Mouse (Mus musculus) neural tube, embryonic 15.5 days (tissue): Measurements from ENCODE around the gene Tyms. TPM values are rescaled to one million over a fixed set of nuclear protein-coding genes. Genes with fewer than 3 reads are reported as not detected.
"Not testable (repeated sequence)": the region's sequence is repeated elsewhere in the genome, so short reads cannot be mapped to it uniquely, and the experiment has no call there.

Experiments used
- ATAC-seq: fragments of 200-750 bp; cut with Nextera tagmentation; 2 replicates; pipeline ENCODE4 v1.8.0; 2017; ENCODE audit warnings: mild to moderate bottlenecking, moderate TSS enrichment, moderate library complexity; ENCODE audit not compliant: low FRiP score
- H3K27ac ChIP-seq: fragments of 300-500 bp; sonication (generic); replicated peaks from 2 replicates; pipeline ENCODE4 v1.5.1; 2015; ENCODE audit warnings: mild to moderate bottlenecking, inconsistent platforms
- H3K27me3 ChIP-seq: fragments of 300-500 bp; sonication (generic); replicated peaks from 2 replicates; pipeline ENCODE4 v1.6.1; 2015; ENCODE audit warnings: inconsistent platforms
- H3K36me3 ChIP-seq: fragments of 300-500 bp; sonication (generic); 2 replicates; pipeline ENCODE4 v1.6.1; 2015; ENCODE audit warnings: inconsistent platforms
- H3K4me1 ChIP-seq: fragments of 300-500 bp; sonication (generic); 2 replicates; pipeline ENCODE4 v1.6.1; 2015; ENCODE audit warnings: inconsistent platforms
- H3K4me2 ChIP-seq: fragments of 300-500 bp; sonication (generic); 2 replicates; pipeline ENCODE4 v1.6.1; 2015; ENCODE audit warnings: inconsistent platforms, mild to moderate bottlenecking, moderate library complexity
- H3K4me3 ChIP-seq: fragments of 300-500 bp; sonication (generic); replicated peaks from 2 replicates; pipeline ENCODE4 v1.5.1; 2015; ENCODE audit warnings: mild to moderate bottlenecking, inconsistent platforms
- H3K9ac ChIP-seq: fragments of 300-500 bp; sonication (generic); replicated peaks from 2 replicates; pipeline ENCODE4 v1.6.1; 2015; ENCODE audit warnings: mild to moderate bottlenecking, inconsistent platforms
- H3K9me3 ChIP-seq: fragments of 300-500 bp; sonication (generic); replicated peaks from 2 replicates; pipeline ENCODE4 v1.6.1; 2016; ENCODE audit warnings: inconsistent platforms
- WGBS: fragments of 180-500 bp; shearing (Covaris S2); methylation state at CpG from one replicate; pipeline ENCODE4 v1.1.7; 2015; ENCODE audit warnings: mixed read lengths; 5-methylcytosine and 5-hydroxymethylcytosine counted together
- polyA plus RNA-seq: library from polyadenylated mRNA; unstranded; fragments of >200 nt; fragmentation: Nextera tagmentation; extraction: Ambion mirVana; gene quantifications from 2 replicates; pipeline ENCODE4 v1.2.1, GENCODE M21; 2015

Tyms gene
- polyA plus RNA-seq, 1 experiment from 2014 or later, result 40.9 TPM

GRCm38 (mm10) chr5:30095731-30096130 lies 22.3 kb upstream of the Tyms start:
- Histone ChIP-seq H3K36me3 (no peaks in the 10 kb centered on the region), H3K4me2 (no peak overlapping the region), H3K9ac (no peak overlapping the region), H3K4me1 (no peaks in the 10 kb centered on the region), H3K27ac (no peak overlapping the region), H3K4me3 (no peak overlapping the region), H3K27me3 (no peaks in the 10 kb centered on the region), H3K9me3 (no peaks in the 10 kb centered on the region)
- ATAC-seq, result no peak
- WGBS, result 76% methylated on average over 6 of the region's 6 CpGs

DNA sequence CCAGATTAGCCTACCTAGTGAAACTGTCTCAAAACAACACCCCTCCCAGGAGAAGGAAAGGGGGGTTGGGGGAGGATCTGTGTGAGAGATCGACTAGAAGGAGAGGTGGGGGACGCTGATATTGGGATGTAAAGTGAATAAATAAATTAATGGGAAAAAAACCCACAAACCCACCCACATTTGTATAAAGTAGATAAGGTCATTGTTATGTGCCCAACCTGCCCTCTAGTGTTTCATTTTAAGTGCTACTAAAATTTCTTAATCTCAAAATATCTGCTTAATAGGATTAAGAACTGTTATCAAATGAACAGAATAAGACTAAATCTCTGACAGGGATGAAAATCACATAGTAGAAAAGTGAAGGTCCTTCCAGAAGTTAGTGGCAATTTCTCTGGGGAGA lies 21.0 kb upstream of the Tyms start:
- Histone ChIP-seq H3K9me3 (no peaks in the 10 kb centered on the region), H3K36me3 (no peaks in the 10 kb centered on the region), H3K9ac (no peak overlapping the region), H3K4me2 (no peak overlapping the region), H3K27me3 (no peaks in the 10 kb centered on the region), H3K4me3 (no peak overlapping the region), H3K27ac (no peak overlapping the region), H3K4me1 (no peaks in the 10 kb centered on the region)
- ATAC-seq, result no peak
- 60% methylated on average over 2 of the region's 2 CpGs for WGBS

DNA sequence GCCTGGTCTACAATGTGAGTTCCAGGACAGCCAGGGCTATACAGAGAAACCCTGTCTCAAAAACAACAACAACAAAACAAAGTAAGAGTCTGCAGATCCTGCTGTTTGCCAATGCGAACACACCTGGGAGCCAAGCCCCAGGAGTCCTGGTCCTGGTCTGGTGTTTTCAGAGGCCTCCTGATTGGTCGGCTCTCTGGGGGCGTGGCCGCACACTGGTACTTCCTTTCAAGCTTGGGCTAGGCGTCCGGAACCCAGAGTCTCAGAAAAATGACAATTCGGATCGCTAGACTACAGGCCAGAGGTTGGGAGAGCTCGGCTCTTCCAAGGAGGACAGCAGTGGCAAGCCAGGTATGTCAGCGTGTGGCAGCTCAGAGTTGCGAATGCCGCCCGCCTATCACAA lies 19.3 kb upstream of the Tyms start:
- ATAC-seq, result no peak
- Histone ChIP-seq H3K27ac (no peak overlapping the region), H3K27me3 (no peaks in the 10 kb centered on the region), H3K4me2 (no peak overlapping the region), H3K4me3 (no peak overlapping the region), H3K9ac (no peak overlapping the region), H3K4me1 (no peaks in the 10 kb centered on the region), H3K36me3 (no peaks in the 10 kb centered on the region), H3K9me3 (no peaks in the 10 kb centered on the region)
- 66% methylated on average over 13 of the region's 13 CpGs for WGBS

- Histone ChIP-seq H3K27ac (no peak overlapping the region), H3K9ac (peak overlapping the region; percentile 67; the same call in 1 of the 2 replicates), H3K4me1 (peaks cover 17% of the 10 kb centered on the region), H3K27me3 (no peaks in the 10 kb centered on the region), H3K36me3 (peaks cover 22% of the 10 kb centered on the region), H3K4me2 (peak overlapping the region; percentile 89), H3K9me3 (no peaks in the 10 kb centered on the region), H3K4me3 (peak overlapping the region; percentile 78)
- 59% methylated on average over 3 of the region's 3 CpGs for WGBS
- ATAC-seq, result no peak
Measured at GRCm38 (mm10) chr5:30072377-30072776, 1.0 kb downstream of the Tyms start.

- Histone ChIP-seq H3K36me3 (peaks cover 22% of the 10 kb centered on the region), H3K4me2 (peak overlapping the region; percentile 89), H3K27me3 (no peaks in the 10 kb centered on the region), H3K4me1 (peaks cover 17% of the 10 kb centered on the region), H3K27ac (no peak overlapping the region), H3K9ac (0 out of 2 replicates have a peak overlapping the region, but pooled peaks have one; percentile 23), H3K9me3 (no peaks in the 10 kb centered on the region), H3K4me3 (no peak overlapping the region)
- ATAC-seq, result no peak
- 79% methylated on average over 6 of the region's 6 CpGs for WGBS
Measured at GRCm38 (mm10) chr5:30071677-30072076, 1.7 kb downstream of the Tyms start.

GRCm38 (mm10) chr5:30067726-30068125 lies 5.7 kb downstream of the Tyms start:
- no peak overlapping the region for H3K4me3 ChIP-seq
- H3K27ac ChIP-seq, result no peak overlapping the region
- H3K27me3 ChIP-seq, result no peaks in the 10 kb centered on the region
- no peaks in the 10 kb centered on the region for H3K9me3 ChIP-seq
- no peak overlapping the region for H3K9ac ChIP-seq
- H3K4me1 ChIP-seq, result peaks cover 10% of the 10 kb centered on the region
- WGBS, result 39% methylated on average over 6 of the region's 6 CpGs
- H3K4me2 ChIP-seq, result no peak overlapping the region
- peaks cover 29% of the 10 kb centered on the region for H3K36me3 ChIP-seq
- ATAC-seq, result no peak

DNA sequence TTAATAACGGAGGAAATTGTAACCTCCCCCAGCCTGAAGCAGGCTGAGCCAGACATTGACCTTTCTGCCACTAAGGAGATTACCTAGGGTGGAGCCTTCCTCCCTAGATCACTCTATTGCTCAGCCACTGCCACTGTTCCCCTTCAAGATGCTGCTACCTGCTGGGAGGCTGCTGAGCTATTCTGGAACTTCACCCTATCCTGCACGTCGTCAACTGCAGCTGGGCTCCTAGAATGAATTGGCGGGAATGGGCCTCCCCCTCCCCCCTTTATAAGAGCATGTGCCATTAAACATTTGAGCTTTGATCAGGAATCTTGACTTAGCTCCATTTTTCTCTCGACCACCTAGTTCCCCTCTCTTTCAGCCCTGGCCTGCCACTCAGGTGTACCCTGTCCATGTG lies 13.8 kb downstream of the Tyms start:
- ATAC-seq, H3K9me3 ChIP-seq, H3K4me1 ChIP-seq, H3K27ac ChIP-seq, H3K9ac ChIP-seq, H3K4me2 ChIP-seq, H3K27me3 ChIP-seq, H3K4me3 ChIP-seq: not testable (repeated sequence)
- WGBS, result 60% methylated on average over 5 of the region's 5 CpGs
- H3K36me3 ChIP-seq, result peaks cover 25% of the 10 kb centered on the region

DNA sequence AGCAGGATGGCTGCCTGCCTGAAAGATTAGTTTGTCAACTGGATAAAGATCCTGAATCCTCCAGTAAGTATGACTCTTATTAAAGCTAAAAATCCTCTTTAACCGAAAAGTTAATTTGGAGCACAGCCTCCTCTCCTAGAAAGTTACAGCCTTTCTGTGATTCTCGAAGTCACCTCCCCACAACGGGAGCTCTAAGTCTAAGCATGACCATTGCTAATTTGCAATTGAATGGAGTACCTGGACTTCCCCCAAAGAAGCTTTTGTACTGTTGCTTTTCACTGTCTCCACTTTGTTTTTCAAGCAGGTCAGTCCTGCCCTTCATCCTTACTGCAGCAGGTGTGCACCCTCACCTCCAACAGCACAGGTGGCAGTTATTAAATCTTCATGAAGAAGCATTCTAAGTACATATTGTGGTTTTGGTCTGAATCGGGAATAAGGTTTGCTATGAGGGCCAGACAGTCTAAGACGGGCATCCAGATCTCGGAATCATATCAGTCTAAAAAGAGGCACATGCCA lies 15.1 kb downstream of the Tyms start:
- H3K4me1 ChIP-seq, result no peaks in the 10 kb centered on the region
- no peak overlapping the region for H3K9ac ChIP-seq
- WGBS, result 58% methylated on average over 6 of the region's 6 CpGs
- ATAC-seq, result no peak
- H3K27ac ChIP-seq, result no peak overlapping the region
- peaks cover 21% of the 10 kb centered on the region for H3K36me3 ChIP-seq
- no peak overlapping the region for H3K4me2 ChIP-seq
- H3K27me3 ChIP-seq, result no peaks in the 10 kb centered on the region
- no peaks in the 10 kb centered on the region for H3K9me3 ChIP-seq
- no peak overlapping the region for H3K4me3 ChIP-seq

DNA sequence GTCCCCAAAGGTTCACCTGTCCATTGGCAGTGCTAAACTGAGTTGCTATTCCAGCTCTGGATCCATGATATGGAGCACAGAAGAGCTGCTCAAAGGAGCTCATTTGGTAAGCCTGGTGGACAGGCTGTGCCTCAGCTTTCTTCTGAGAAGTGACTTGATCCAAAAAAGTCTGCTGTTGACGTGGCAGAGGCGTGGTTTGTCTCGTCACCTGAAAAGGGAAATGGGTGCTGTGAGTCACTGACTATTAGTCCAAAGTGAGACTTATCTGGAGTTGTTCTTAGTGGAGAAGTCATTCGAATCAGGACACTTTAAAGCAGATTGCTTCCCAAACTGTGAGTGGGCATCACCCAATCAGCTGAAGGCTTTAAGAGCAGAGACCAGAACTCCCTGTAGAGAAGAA lies 33.6 kb downstream of the Tyms start:
- WGBS, result 79% methylated on average over 4 of the region's 4 CpGs
- H3K27me3 ChIP-seq, H3K4me1 ChIP-seq, H3K9ac ChIP-seq, ATAC-seq, H3K27ac ChIP-seq, H3K9me3 ChIP-seq, H3K4me3 ChIP-seq, H3K4me2 ChIP-seq, H3K36me3 ChIP-seq: not testable (repeated sequence)

- H3K36me3 ChIP-seq, ATAC-seq, H3K9me3 ChIP-seq, H3K9ac ChIP-seq, H3K4me1 ChIP-seq, H3K27ac ChIP-seq, H3K4me3 ChIP-seq, H3K27me3 ChIP-seq, H3K4me2 ChIP-seq: not testable (repeated sequence)
- 93% methylated on average over 5 of the region's 5 CpGs for WGBS
Measured at GRCm38 (mm10) chr5:30039324-30039723, 34.1 kb downstream of the Tyms start.

- not testable (repeated sequence) for H3K27ac ChIP-seq, H3K4me1 ChIP-seq, H3K9ac ChIP-seq, H3K27me3 ChIP-seq, H3K4me2 ChIP-seq, H3K4me3 ChIP-seq, ATAC-seq, H3K36me3 ChIP-seq, H3K9me3 ChIP-seq
- WGBS, result 89% methylated on average over 2 of the region's 2 CpGs
Measured at GRCm38 (mm10) chr5:30037111-30037510, 36.3 kb downstream of the Tyms start.

GRCm38 (mm10) chr5:30035862-30036261 lies 37.6 kb downstream of the Tyms start:
- not testable (repeated sequence) for H3K4me2 ChIP-seq, H3K9ac ChIP-seq, H3K4me3 ChIP-seq, H3K4me1 ChIP-seq, H3K27ac ChIP-seq, H3K9me3 ChIP-seq, H3K36me3 ChIP-seq, ATAC-seq, H3K27me3 ChIP-seq
- 91% methylated on average over 4 of the region's 4 CpGs for WGBS

GRCm38 (mm10) chr5:30014580-30014979 lies 58.8 kb downstream of the Tyms start:
- no peak for ATAC-seq
- Histone ChIP-seq H3K36me3 (no peaks in the 10 kb centered on the region), H3K27me3 (no peaks in the 10 kb centered on the region), H3K9ac (no peak overlapping the region), H3K4me2 (no peak overlapping the region), H3K4me3 (no peak overlapping the region), H3K4me1 (0 out of 2 replicates have a peak, but pooled peaks cover 2% of the 10 kb centered on the region), H3K9me3 (no peaks in the 10 kb centered on the region), H3K27ac (no peak overlapping the region)
- 72% methylated on average over 2 of the region's 2 CpGs for WGBS
